ENCODE assay signal across 8 mouse cellular contexts in the genomic region with DNA sequence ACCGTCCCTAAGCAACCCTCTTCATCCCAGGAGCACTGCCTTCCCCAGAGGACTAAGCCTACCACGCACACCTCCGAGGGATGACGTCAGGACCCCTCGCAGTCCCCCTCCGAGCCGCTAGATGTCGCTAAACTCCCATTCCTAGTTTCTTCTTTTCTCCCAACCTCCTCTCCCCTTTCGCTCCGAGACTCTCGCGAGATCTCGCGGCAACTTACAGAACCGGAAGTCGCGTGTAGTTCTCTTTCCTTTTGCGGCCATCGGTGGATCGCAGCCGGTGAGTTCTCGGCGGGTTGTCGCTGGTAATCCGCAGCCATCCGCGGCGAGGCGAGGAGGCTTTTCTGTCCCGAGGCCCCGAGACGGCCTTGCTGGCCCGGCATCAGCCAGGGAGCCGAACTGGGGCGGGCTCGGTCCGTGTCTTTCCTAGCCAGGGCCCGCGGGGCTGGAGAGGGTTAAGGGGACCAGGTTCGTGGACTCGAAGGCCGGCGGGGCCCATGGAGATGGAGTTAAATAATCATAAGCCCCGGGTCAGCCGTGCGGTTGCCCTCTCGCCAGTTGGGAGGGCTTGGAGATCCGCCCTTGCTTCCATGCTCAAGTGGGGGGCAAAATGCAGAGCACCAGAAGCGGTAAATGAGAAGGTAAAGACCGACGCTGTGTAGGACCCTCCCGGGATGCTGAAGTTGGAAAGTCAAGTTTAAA. TPM values are rescaled to one million over a fixed set of nuclear protein-coding genes. Genes with fewer than 3 reads are reported as not detected.
A peak's percentile ranks its signal among the peaks of the same experiment; 100 is the strongest.
DNase-seq lines count a peak whose midpoint lies in the region; ATAC-seq and TF ChIP-seq lines count a peak whose summit lies in the region.

A gene (plus strand): TSS at position 233 of the 696 bp plus-strand sequence.

- peak within 1 kb of the TSS; percentile 74 for H3K4me2 ChIP-seq in embryonic facial prominence, embryonic 13.5 days
- H3K4me2 ChIP-seq in limb, embryonic 12.5 days, result peak within 1 kb of the TSS; percentile 85
- H3K4me2 ChIP-seq in midbrain, embryonic 15.5 days, result peak within 1 kb of the TSS; percentile 64

- ATAC-seq in embryonic facial prominence, embryonic 13.5 days (ENCODE audit: insufficient number of reproducible peaks, insufficient read depth, low FRiP score, low TSS enrichment, low read depth), result peak; percentile 75
- ATAC-seq in limb, embryonic 12.5 days (ENCODE audit: insufficient number of reproducible peaks, insufficient read depth, low FRiP score, low TSS enrichment, low read depth), result peak; percentile 72
- peak; percentile 92 for ATAC-seq in midbrain, embryonic 15.5 days (replicated peaks)

- peak within 1 kb of the TSS; percentile 97 for H3K4me3 ChIP-seq in embryonic facial prominence, embryonic 13.5 days
- peak within 1 kb of the TSS; percentile 98 for H3K4me3 ChIP-seq in kidney, adult 2 months (ENCODE audit: insufficient read depth, low read depth, low read length)
- peak within 1 kb of the TSS; percentile 87 for H3K4me3 ChIP-seq in limb, embryonic 12.5 days (replicated peaks)
- peak within 1 kb of the TSS; percentile 83 for H3K4me3 ChIP-seq in midbrain, embryonic 15.5 days
- peak within 1 kb of the TSS; percentile 89 for H3K4me3 ChIP-seq in spleen, adult 2 months (ENCODE audit: extremely low read depth, insufficient read depth, insufficient read length)

- H3K9ac ChIP-seq in embryonic facial prominence, embryonic 13.5 days, result peak within 1 kb of the TSS; percentile 100
- H3K9ac ChIP-seq in limb, embryonic 12.5 days (replicated peaks), result peak within 1 kb of the TSS; percentile 95
- peak within 1 kb of the TSS; percentile 98 for H3K9ac ChIP-seq in midbrain, embryonic 15.5 days

- peak; percentile 73 for TF ChIP-seq POLR2A in kidney, adult 2 months (IDR thresholded peaks at IDR 0.05; ENCODE audit: low read depth, low read length)
- TF ChIP-seq POLR2A in spleen, adult 2 months (IDR thresholded peaks at IDR 0.05; ENCODE audit: low read depth, low read length), result peak; percentile 94

- TF ChIP-seq CTCF in kidney, adult 2 months (conservative IDR thresholded peaks at IDR 0.05; ENCODE audit: insufficient read depth, insufficient read length, low read depth, low read length), result peak; percentile 97; the same call in 1 of the 2 replicates
- TF ChIP-seq CTCF in spleen, adult 2 months (IDR thresholded peaks at IDR 0.05; ENCODE audit: extremely low read depth, insufficient read depth, insufficient read length, insufficient replicate concordance), result peak; percentile 96

- peaks cover 11% of the 10 kb centered on the region for H3K4me1 ChIP-seq in embryonic facial prominence, embryonic 13.5 days
- H3K4me1 ChIP-seq in kidney, adult 2 months (ENCODE audit: control insufficient read depth, insufficient read depth, low read length), result no peaks in the 10 kb centered on the region
- H3K4me1 ChIP-seq in limb, embryonic 12.5 days (replicated peaks), result peaks cover 7% of the 10 kb centered on the region; the same call in 1 of the 2 replicates
- peaks cover 14% of the 10 kb centered on the region for H3K4me1 ChIP-seq in midbrain, embryonic 15.5 days
- peaks cover 7% of the 10 kb centered on the region; the same call in 1 of the 2 replicates for H3K4me1 ChIP-seq in spleen, adult 2 months (ENCODE audit: control insufficient read depth, insufficient read depth, insufficient read length)

- peak; percentile 95 for DNase-seq in 3134 (ENCODE audit: extremely low read depth, insufficient read length, low spot score)
- DNase-seq in adrenal gland, postnatal 36 days, result peak; percentile 97
- peak; percentile 98 to 100 for DNase-seq in heart, adult 18-20 months
- peak; percentile 99 for DNase-seq in kidney, adult 2 months
- DNase-seq in spleen, adult 2 months (ENCODE audit: low read depth in 1 of 2, low spot score in 2 of 2), result peak; percentile 97 to 99

- WGBS in embryonic facial prominence, embryonic 13.5 days, result under 1% methylated on average over 52 of the region's 52 CpGs
- WGBS in kidney, adult 2 months, result under 1% methylated on average over 52 of the region's 52 CpGs
- under 1% methylated on average over 52 of the region's 52 CpGs for WGBS in limb, embryonic 12.5 days
- 1% methylated on average over 52 of the region's 52 CpGs for WGBS in midbrain, embryonic 15.5 days
- under 1% methylated on average over 52 of the region's 52 CpGs for WGBS in spleen, adult 2 months

- peaks cover 7% of the 10 kb centered on the region for H3K27me3 ChIP-seq in embryonic facial prominence, embryonic 13.5 days
- H3K27me3 ChIP-seq in kidney, adult 2 months (replicated peaks; ENCODE audit: control insufficient read depth, insufficient read depth, low read length), result no peaks in the 10 kb centered on the region
- peaks cover 4% of the 10 kb centered on the region; the same call in 1 of the 2 replicates for H3K27me3 ChIP-seq in limb, embryonic 12.5 days
- peaks cover 5% of the 10 kb centered on the region; the same call in 1 of the 2 replicates for H3K27me3 ChIP-seq in midbrain, embryonic 15.5 days (replicated peaks)
- 0 out of 2 replicates have a peak, but pooled peaks cover 2% of the 10 kb centered on the region for H3K27me3 ChIP-seq in spleen, adult 2 months (ENCODE audit: control insufficient read depth, insufficient read depth, low read length)

- peak within 1 kb of the TSS; percentile 94 for H3K27ac ChIP-seq in embryonic facial prominence, embryonic 13.5 days
- peak within 1 kb of the TSS; percentile 83 for H3K27ac ChIP-seq in kidney, adult 2 months (ENCODE audit: insufficient read depth, low read depth, low read length)
- H3K27ac ChIP-seq in limb, embryonic 12.5 days, result peak within 1 kb of the TSS; percentile 96
- peak within 1 kb of the TSS; percentile 88 for H3K27ac ChIP-seq in midbrain, embryonic 15.5 days
- H3K27ac ChIP-seq in spleen, adult 2 months (ENCODE audit: insufficient read depth, low read length), result peak within 1 kb of the TSS; percentile 87

- no peaks in the 10 kb centered on the region for H3K9me3 ChIP-seq in embryonic facial prominence, embryonic 13.5 days
- H3K9me3 ChIP-seq in limb, embryonic 12.5 days, result no peaks in the 10 kb centered on the region
- H3K9me3 ChIP-seq in midbrain, embryonic 15.5 days, result no peaks in the 10 kb centered on the region

- peaks cover 38% of the 10 kb centered on the region for H3K36me3 ChIP-seq in embryonic facial prominence, embryonic 13.5 days
- H3K36me3 ChIP-seq in kidney, adult 2 months (ENCODE audit: control insufficient read depth, insufficient read depth, low read length), result peaks cover 11% of the 10 kb centered on the region
- peaks cover 39% of the 10 kb centered on the region for H3K36me3 ChIP-seq in limb, embryonic 12.5 days
- H3K36me3 ChIP-seq in midbrain, embryonic 15.5 days (replicated peaks), result peaks cover 31% of the 10 kb centered on the region
- H3K36me3 ChIP-seq in spleen, adult 2 months (ENCODE audit: control insufficient read depth, insufficient read depth, low read length), result peaks cover 29% of the 10 kb centered on the region

RNA-seq across cellular contexts. Expression of the gene that starts here (rescaled TPM):
- total RNA-seq in adrenal gland, postnatal 36 days (2021), result 1,000 to 10,000 TPM; 1,232 to 1,254 TPM
- 1,181 and 1,252 TPM in 2 replicates for polyA plus RNA-seq in embryonic facial prominence, embryonic 13.5 days (2015; fragmentation: Nextera tagmentation; extraction: Ambion mirVana)
- total RNA-seq in heart, adult 18-20 months (2021), result 100 to 1,000 TPM; 679 to 731 TPM
- 1,040 and 1,128 TPM in 2 replicates for polyA plus RNA-seq in kidney, adult 2 months (2012; rRNA removed)
- 1,086 and 1,101 TPM in 2 replicates for polyA plus RNA-seq in limb, embryonic 12.5 days (2016; fragmentation: Nextera tagmentation; extraction: Ambion mirVana)
- polyA plus RNA-seq in midbrain, embryonic 15.5 days (2015; fragmentation: Nextera tagmentation; extraction: Ambion mirVana), result 529 and 538 TPM in 2 replicates
- 681 and 695 TPM in 2 replicates for polyA plus RNA-seq in spleen, adult 2 months (2012; rRNA removed)

Comparison
In these comparisons a context has a peak if more than half of its experiments do, and no peak if none do; other contexts are left out.
1. Peak in every context shown above with its lines: DNase-seq, ATAC-seq, H3K4me3 ChIP-seq and H3K27ac ChIP-seq.